Mouse (Mus musculus): ENCODE results near the gene Zfp534. TPM values are rescaled to one million over a fixed set of nuclear protein-coding genes. Genes with fewer than 3 reads are reported as not detected.
"Not testable (repeated sequence)": the region's sequence is repeated elsewhere in the genome, so short reads cannot be mapped to it uniquely, and the experiment has no call there.

Zfp534 gene
- total RNA-seq (2021), result not detected

GRCm38 (mm10) chr4:147702453-147702852 lies at the start of gene Zfp534:
TSS of gene Zfp534 (minus strand) at chr4:147702553.
- intact Hi-C loops (cut with DNase I), result not testable (repeated sequence)

GRCm38 (mm10) chr4:147746255-147746654 lies 43.9 kb upstream of the Zfp534 start:
- intact Hi-C loops (cut with DNase I); DNase-seq (ENCODE audit: low spot score): not testable (repeated sequence)

More at GRCm38 (mm10) chr4:147702453-147702852, at the start of gene Zfp534:
- not testable (repeated sequence) for DNase-seq (ENCODE audit: low spot score)

DNA sequence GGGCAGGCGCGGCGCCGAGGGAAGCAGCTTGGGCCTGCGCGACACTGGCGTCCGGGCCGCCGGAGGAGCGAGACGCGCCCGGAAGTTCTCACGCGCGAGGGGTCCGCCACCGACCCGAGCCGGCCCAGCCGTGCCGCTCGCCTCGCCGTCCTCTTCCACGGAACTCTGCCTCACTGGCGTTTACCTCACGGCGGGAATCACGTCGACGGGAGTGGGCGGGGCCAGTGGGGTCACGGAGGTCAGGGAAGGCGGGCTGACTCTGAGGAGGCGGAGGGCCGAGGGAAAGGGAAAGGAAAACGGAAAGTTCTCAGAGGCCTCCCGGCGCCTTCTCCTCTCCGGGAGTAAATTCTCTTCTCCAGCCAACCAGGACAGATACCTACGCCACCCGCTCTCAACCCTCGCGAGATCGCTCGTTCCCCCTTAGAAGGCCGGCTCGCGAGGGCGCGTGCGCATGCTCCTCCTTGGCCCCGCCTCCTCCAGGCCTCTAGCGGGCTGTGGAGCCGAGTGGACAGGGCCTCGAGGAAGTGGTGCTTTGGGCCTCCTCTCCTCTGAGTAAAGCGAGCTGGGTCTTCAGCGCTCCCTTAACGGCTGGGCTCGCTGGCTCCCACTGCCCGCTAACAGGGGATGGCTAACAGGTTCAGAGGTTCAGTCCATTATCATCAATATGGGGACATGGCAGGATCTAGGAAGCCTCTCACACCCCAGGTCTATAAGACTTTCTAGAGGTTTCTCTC lies 36.5 kb upstream of the Zfp534 start:
- intact Hi-C loops (cut with DNase I), result not testable (repeated sequence)

DNA sequence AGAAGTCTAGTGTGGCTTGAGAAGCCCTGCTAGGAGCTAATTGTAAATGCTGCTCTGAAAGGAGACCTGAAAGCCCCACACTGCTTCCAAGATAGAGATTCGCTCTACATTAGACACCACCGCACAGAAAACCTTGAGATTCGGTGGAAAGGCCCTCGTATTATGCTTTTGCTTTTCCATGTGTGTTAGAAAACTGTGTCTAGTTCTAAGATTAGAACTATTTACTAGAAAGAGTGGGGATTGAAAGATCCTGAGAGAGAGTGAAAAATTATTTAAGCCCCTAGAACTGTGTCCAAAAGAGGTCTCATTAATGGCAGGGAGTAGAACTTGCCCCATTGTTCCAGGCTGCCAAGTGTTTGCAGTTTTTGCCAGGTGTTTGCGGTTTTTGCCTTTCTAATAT lies 47.1 kb downstream of the Zfp534 start:
- DNase-seq (ENCODE audit: low spot score); intact Hi-C loops (cut with DNase I): not testable (repeated sequence)

More for the DNA sequence above, 36.5 kb upstream of the Zfp534 start:
- not testable (repeated sequence) for DNase-seq (ENCODE audit: low spot score)

GRCm38 (mm10) chr4:147647407-147647806 lies 54.9 kb downstream of the Zfp534 start:
- DNase-seq (ENCODE audit: low spot score); intact Hi-C loops (cut with DNase I): not testable (repeated sequence)

DNA sequence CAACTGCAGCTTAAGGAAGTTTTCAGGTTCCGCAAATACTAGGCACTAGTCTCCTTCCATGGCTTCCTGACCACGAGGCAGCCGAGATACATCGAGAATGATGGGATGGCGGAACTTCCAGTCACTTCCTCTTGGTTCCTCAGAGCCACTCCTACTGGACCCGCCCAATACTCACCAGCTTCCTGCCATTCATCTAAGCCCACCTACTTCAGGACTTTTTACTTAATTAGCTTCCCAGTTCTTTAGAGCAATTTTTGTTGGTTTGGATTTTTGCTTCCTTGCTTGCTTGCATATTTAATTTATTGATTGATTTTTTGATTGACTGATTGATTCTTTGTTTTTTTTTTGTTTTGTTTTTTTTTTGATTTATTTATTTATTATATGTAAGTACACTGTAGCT lies 59.9 kb downstream of the Zfp534 start, which contains the start of gene Zfp979:
Gene Zfp979, minus strand, starts transcription at position 101 of the 400 bp plus-strand sequence.
- DNase-seq (ENCODE audit: low spot score); intact Hi-C loops (cut with DNase I): not testable (repeated sequence)

DNA sequence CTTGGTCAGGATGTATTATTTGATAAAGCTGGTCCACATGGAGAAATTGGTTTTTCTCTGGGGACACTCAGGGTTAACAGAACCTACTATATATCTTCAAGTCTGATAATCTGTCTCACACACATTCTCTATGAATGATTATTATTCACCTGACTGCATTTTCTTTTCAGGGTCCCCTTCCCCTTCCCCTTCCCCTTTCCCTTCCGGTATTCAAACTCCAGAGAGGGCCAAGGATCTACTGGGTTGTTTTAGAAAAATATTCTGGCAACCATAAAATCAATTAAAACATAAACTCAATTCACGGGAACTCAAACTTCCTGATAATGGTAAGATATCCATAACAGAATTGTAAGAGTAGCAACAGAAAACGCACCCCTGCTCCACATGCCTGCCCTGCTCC lies 60.4 kb downstream of the Zfp534 start:
- DNase-seq (ENCODE audit: low spot score); intact Hi-C loops (cut with DNase I): not testable (repeated sequence)

- DNase-seq (ENCODE audit: low spot score); intact Hi-C loops (cut with DNase I): not testable (repeated sequence)
These were observed 68.5 kb downstream of the Zfp534 start for GRCm38 (mm10) chr4:147633818-147634262.

Other genes starting within 250 kb of the Zfp534 start
- 1 to 10 TPM; 7.4 to 8.4 TPM for gene Zfp982, start 210.1 kb downstream of the Zfp534 start, total RNA-seq (2021)
- under 1 TPM; 0.11 to 0.16 TPM for gene Gm16503, start 162.3 kb downstream of the Zfp534 start, total RNA-seq (2021)
- under 1 TPM; 0.28 to 0.31 TPM for gene Zfp985, start 149.3 kb downstream of the Zfp534 start, total RNA-seq (2021)
- 1 to 10 TPM; 3.0 to 4.0 TPM for gene Zfp979, start 60.0 kb downstream of the Zfp534 start, total RNA-seq (2021)
- gene Zfp984, start 107.2 kb upstream of the Zfp534 start, total RNA-seq (2021), result 1 to 10 TPM; 1.9 to 2.7 TPM
- 10 to 100 TPM; 11.4 to 11.8 TPM for gene Zfp933, start 145.8 kb upstream of the Zfp534 start, total RNA-seq (2021)
- 1 to 10 TPM; 6.9 to 8.0 TPM for gene Miip, start 166.3 kb upstream of the Zfp534 start, total RNA-seq (2021)
- gene Fv1, start 166.4 kb upstream of the Zfp534 start, total RNA-seq (2021), result 10 to 100 TPM; 23.8 to 26.4 TPM
- gene Mfn2, start 202.2 kb upstream of the Zfp534 start, total RNA-seq (2021), result 100 to 1,000 TPM; 689 to 706 TPM
- 10 to 100 TPM; 79.5 to 97.6 TPM for gene Plod1, start 234.2 kb upstream of the Zfp534 start, total RNA-seq (2021)
- gene 2510039O18Rik, start 238.3 kb upstream of the Zfp534 start, total RNA-seq (2021), result 10 to 100 TPM; 36.4 to 39.3 TPM